32 mouse cellular contexts compared by ENCODE assay signal in the genomic region with DNA sequence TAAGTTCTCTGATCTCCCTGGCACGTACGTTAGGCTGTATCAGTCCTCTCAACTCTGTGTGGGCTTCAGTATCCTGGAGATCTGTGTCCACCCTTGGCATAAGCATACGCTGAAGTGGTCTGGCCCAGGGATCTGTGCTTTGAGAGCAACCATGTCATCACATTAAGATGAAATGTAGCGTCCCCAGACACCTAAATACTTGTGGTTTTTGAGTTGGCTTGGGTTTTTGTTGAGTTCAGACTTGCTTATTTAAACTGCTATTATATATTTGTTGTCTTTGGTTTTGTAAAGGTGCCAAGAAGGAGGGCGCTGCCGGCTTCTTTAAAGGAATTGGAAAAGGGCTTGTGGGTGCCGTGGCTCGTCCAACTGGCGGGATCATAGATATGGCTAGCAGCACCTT.
"Had no signal": no experiment of that assay in that cellular context is flagged by ENCODE, and none has a peak within 500 bp of the region (broad histone marks: within the 10 kb centered on the region; RNA-seq: fewer than 3 reads in every experiment).

No protein-coding gene starts in this region.

- H3K27me3 ChIP-seq: limb, embryonic 12.5 days; limb, embryonic 13.5 days; limb, embryonic 15.5 days; liver, embryonic 12.5 days; liver, embryonic 13.5 days; liver, embryonic 15.5 days; lung, embryonic 15.5 days; megakaryocyte, embryonic 14.5 days; midbrain, embryonic 12.5 days; midbrain, embryonic 13.5 days; midbrain, embryonic 15.5 days; neural tube, embryonic 12.5 days had no signal

- H3K9me3 ChIP-seq: limb, embryonic 10.5 days; limb, embryonic 12.5 days; limb, embryonic 13.5 days; limb, embryonic 15.5 days; liver, embryonic 12.5 days; liver, embryonic 13.5 days; liver, embryonic 15.5 days; lung, embryonic 15.5 days; megakaryocyte, embryonic 14.5 days; midbrain, embryonic 10.5 days; midbrain, embryonic 12.5 days; midbrain, embryonic 13.5 days; midbrain, embryonic 15.5 days; neural tube, embryonic 12.5 days had no signal

- H3K27ac ChIP-seq: limb, embryonic 10.5 days; limb, embryonic 12.5 days; limb, embryonic 13.5 days; limb, embryonic 15.5 days; liver, embryonic 12.5 days; liver, embryonic 13.5 days; liver, embryonic 14.5 days; liver, embryonic 15.5 days; lung, embryonic 15.5 days; macrophage; midbrain, embryonic 10.5 days; midbrain, embryonic 12.5 days; midbrain, embryonic 13.5 days; midbrain, embryonic 15.5 days; neural tube, embryonic 12.5 days had no signal

- H3K9ac ChIP-seq: limb, embryonic 12.5 days; limb, embryonic 13.5 days; limb, embryonic 15.5 days; liver, embryonic 12.5 days; liver, embryonic 13.5 days; liver, embryonic 14.5 days; liver, embryonic 15.5 days; liver, postnatal 0 days; lung, embryonic 14.5 days; lung, embryonic 15.5 days; midbrain, embryonic 12.5 days; midbrain, embryonic 13.5 days; midbrain, embryonic 15.5 days; neural tube, embryonic 12.5 days had no signal

- H3K4me2 ChIP-seq: limb, embryonic 12.5 days; limb, embryonic 13.5 days; limb, embryonic 15.5 days; liver, embryonic 11.5 days; liver, embryonic 12.5 days; liver, embryonic 13.5 days; liver, embryonic 15.5 days; lung, embryonic 14.5 days; lung, embryonic 15.5 days; midbrain, embryonic 11.5 days; midbrain, embryonic 12.5 days; midbrain, embryonic 13.5 days; midbrain, embryonic 15.5 days; neural tube, embryonic 12.5 days had no signal

- H3K4me1 ChIP-seq: limb, embryonic 10.5 days; limb, embryonic 12.5 days; limb, embryonic 13.5 days; limb, embryonic 15.5 days; liver, embryonic 12.5 days; liver, embryonic 13.5 days; liver, embryonic 15.5 days; lung, embryonic 15.5 days; megakaryocyte, embryonic 14.5 days; midbrain, embryonic 10.5 days; midbrain, embryonic 12.5 days; midbrain, embryonic 13.5 days; midbrain, embryonic 15.5 days; neural tube, embryonic 12.5 days had no signal

- H3K4me3 ChIP-seq: limb, embryonic 10.5 days; limb, embryonic 12.5 days; limb, embryonic 13.5 days; limb, embryonic 15.5 days; liver, embryonic 12.5 days; liver, embryonic 13.5 days; liver, embryonic 15.5 days; lung, embryonic 15.5 days; megakaryocyte, embryonic 14.5 days; midbrain, embryonic 10.5 days; midbrain, embryonic 12.5 days; midbrain, embryonic 13.5 days; midbrain, embryonic 15.5 days; myocyte; neural tube, embryonic 12.5 days had no signal

- DNase-seq: left cerebral cortex, postnatal 4 days; liver; liver, embryonic 13.5 days; liver, postnatal 0 days; lung, adult 18-20 months; lung, adult 2 months; lung, embryonic 14.5 days; lung, postnatal 10 days; lung, postnatal 14 days; lung, postnatal 36 days; lung, postnatal 4 days; midbrain, embryonic 14.5 days had no signal

- ATAC-seq: liver, embryonic 12.5 days; liver, postnatal 0 days; lung, postnatal 0 days; midbrain, embryonic 13.5 days; midbrain, embryonic 15.5 days; midbrain, embryonic 16.5 days had no signal
